Mouse (Mus musculus) layer of hippocampus, postnatal 14 days (tissue): ENCODE results near the gene Zfhx2. TPM values are rescaled to one million over a fixed set of nuclear protein-coding genes. Genes with fewer than 3 reads are reported as not detected.

ENCODE experiments used
- DNase-seq, 2 experiments: peaks; one replicate each; pipeline ENCODE4 v3.0.0; 2021 to 2022; ENCODE audit warnings: low spot score in 2 of 2, mixed read lengths in 1 of 2
- total RNA-seq, 2 experiments: library from RNA; stranded (reverse); gene quantifications; 2 replicates each; pipeline ENCODE4 v1.2.3; 2021

Gene Zfhx2
- total RNA-seq, 2 experiments from 2014 or later = 41.2 to 48.8 TPM

- DNase-seq = peak in 1 of 2 experiments; percentile 70
Measured at GRCm38 (mm10) chr14:55079214-55079970, 12.7 kb downstream of the Zfhx2 start.

- no peak for DNase-seq
Measured at GRCm38 (mm10) chr14:55078366-55078989, 13.6 kb downstream of the Zfhx2 start.

GRCm38 (mm10) chr14:55077481-55078365, 14.4 kb downstream of the Zfhx2 start:
- DNase-seq = peak in 1 of 2 experiments; percentile 67

GRCm38 (mm10) chr14:55076956-55077355, 15.2 kb downstream of the Zfhx2 start:
- DNase-seq = no peak

- DNase-seq = no peak
Measured at GRCm38 (mm10) chr14:55076224-55076623, 15.9 kb downstream of the Zfhx2 start.

- DNase-seq = no peak
Measured at GRCm38 (mm10) chr14:55074416-55074815, 17.7 kb downstream of the Zfhx2 start.

- DNase-seq = no peak
Measured at GRCm38 (mm10) chr14:55071756-55072155, 20.4 kb downstream of the Zfhx2 start.

GRCm38 (mm10) chr14:55066042-55066441, 26.1 kb downstream of the Zfhx2 start:
- no peak for DNase-seq

- no peak for DNase-seq
Measured at GRCm38 (mm10) chr14:55065391-55065790, 26.7 kb downstream of the Zfhx2 start.

GRCm38 (mm10) chr14:55064481-55065370, 27.4 kb downstream of the Zfhx2 start:
- no peak for DNase-seq

- no peak for DNase-seq
Measured at GRCm38 (mm10) chr14:55063581-55064381, 28.3 kb downstream of the Zfhx2 start.

GRCm38 (mm10) chr14:55063117-55063516, 29.0 kb downstream of the Zfhx2 start:
- DNase-seq = no peak

- no peak for DNase-seq
Measured at GRCm38 (mm10) chr14:55062626-55063025, 29.5 kb downstream of the Zfhx2 start.

- no peak for DNase-seq
Measured at GRCm38 (mm10) chr14:55061845-55062244, 30.3 kb downstream of the Zfhx2 start.

- no peak for DNase-seq
Measured at GRCm38 (mm10) chr14:55059931-55060330, 32.2 kb downstream of the Zfhx2 start.

GRCm38 (mm10) chr14:55059009-55059408, 33.1 kb downstream of the Zfhx2 start:
- no peak for DNase-seq

- peak; percentile 91 to 93 for DNase-seq
Measured at GRCm38 (mm10) chr14:55055167-55055834, 36.8 kb downstream of the Zfhx2 start.

GRCm38 (mm10) chr14:55054191-55054749, 37.9 kb downstream of the Zfhx2 start:
- DNase-seq = peak in 1 of 2 experiments; percentile 84

- DNase-seq = peak in 1 of 2 experiments; percentile 89
Measured at GRCm38 (mm10) chr14:55053708-55054190, 38.4 kb downstream of the Zfhx2 start.
